Mouse (Mus musculus): ENCODE measurements around the gene Gfod2. TPM values are rescaled to one million over a fixed set of nuclear protein-coding genes. Genes with fewer than 3 reads are reported as not detected.

The Gfod2 gene
- polyA plus RNA-seq, 1 experiment from 2014 or later, result 38.0 TPM

DNA sequence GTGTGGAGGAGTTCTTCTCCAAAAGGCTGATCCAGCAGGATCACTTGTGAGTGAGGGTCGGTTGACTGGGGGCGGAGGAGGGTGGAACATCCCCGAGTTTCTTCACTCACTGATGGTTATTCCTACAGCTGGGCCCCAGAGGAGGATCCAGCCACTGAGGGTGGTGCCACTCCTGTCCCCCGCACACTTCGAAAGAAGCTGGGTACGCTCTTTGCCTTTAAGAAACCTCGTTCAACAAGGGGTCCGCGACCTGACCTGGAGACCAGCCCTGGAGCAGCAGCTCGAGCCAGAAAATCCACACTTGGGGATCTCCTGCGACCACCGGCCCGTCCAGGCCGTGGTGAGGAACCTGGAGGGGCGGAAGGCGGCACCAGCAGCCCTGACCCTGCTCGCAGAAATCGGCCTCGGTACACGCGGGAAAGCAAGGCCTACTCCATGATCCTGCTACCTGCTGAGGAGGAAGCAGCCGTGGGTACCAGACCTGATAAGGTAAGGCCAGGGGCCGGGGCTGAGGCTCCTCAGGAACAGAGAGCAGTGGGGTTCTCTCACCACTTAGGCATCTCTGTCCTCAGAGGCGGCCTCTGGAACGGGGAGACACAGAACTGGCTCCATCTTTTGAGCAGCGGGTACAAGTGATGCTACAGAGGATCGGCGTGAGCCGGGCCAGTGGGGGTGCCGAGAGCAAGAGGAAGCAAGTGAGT is 63.2 kb downstream of the Gfod2 start:
- Histone ChIP-seq H3K27ac (ENCODE audit: low read depth, low read length) (no peak overlapping the region), H3K36me3 (ENCODE audit: control insufficient read depth, insufficient read depth, low read length) (no peaks in the 10 kb centered on the region; the same call in 1 of the 2 replicates), H3K9ac (ENCODE audit: low read length) (no peak overlapping the region), H3K4me3 (ENCODE audit: low read depth, low read length) (no peak overlapping the region), H3K4me2 (ENCODE audit: low read depth, low read length, severe bottlenecking) (no peak overlapping the region; the same call in 1 of the 2 replicates), H3K4me1 (replicated peaks; ENCODE audit: control insufficient read depth, insufficient read depth, low read length) (peaks cover 3% of the 10 kb centered on the region; the same call in 1 of the 2 replicates), H3K27me3 (ENCODE audit: control insufficient read depth, insufficient read depth, low read length) (no peaks in the 10 kb centered on the region; the same call in 1 of the 2 replicates), H3K9me3 (ENCODE audit: control insufficient read depth, low read length) (peaks cover 4% of the 10 kb centered on the region; the same call in 1 of the 2 replicates)
- DNase-seq (ENCODE audit: low spot score) (peak; percentile 52), ATAC-seq (replicated peaks; ENCODE audit: low FRiP score) (no peak)
- 86% methylated on average over 30 of the region's 30 CpGs for WGBS

DNA sequence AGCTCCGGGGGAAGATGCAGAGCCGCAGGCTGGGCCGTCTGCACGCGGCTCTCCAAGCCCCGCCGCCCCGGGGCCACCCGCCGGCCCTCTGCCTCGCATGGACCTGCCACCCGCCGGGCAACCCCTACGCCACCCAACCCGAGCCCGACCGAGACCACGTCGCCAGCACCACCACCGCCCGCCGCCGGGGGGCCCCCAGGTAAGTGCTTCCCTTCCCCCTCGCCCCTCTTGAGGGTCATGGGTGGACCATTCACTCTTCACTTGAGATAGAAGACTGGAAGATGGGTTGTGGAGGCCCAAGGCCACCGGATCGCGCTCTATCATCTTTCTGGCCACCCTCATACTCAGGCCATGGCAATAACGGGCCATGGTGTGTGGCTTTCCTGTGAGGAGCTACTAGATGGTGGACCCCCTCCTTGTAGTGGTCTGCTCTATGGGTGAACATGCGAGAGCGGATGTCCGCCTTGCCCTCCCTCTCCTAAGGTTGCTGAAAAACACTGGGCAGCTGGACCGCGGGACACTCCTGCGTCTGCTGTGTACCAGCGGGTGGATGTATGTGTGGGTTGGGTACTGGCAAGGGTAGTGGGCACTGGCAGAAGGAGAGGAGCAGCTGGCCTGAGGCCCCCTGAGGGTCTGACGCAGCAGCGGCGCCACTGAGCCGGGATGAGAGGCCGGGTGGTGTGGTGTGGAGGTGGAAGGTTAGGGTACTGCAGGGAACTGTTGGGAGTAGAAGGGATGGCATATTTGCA is 64.2 kb downstream of the Gfod2 start:
- Histone ChIP-seq H3K9ac (ENCODE audit: low read length) (peak overlapping the region; percentile 58), H3K36me3 (ENCODE audit: control insufficient read depth, insufficient read depth, low read length) (no peaks in the 10 kb centered on the region; the same call in 1 of the 2 replicates), H3K27me3 (ENCODE audit: control insufficient read depth, insufficient read depth, low read length) (no peaks in the 10 kb centered on the region; the same call in 1 of the 2 replicates), H3K27ac (ENCODE audit: low read depth, low read length) (no peak overlapping the region), H3K4me2 (ENCODE audit: low read depth, low read length, severe bottlenecking) (peak overlapping the region; percentile 81), H3K4me1 (replicated peaks; ENCODE audit: control insufficient read depth, insufficient read depth, low read length) (no peaks in the 10 kb centered on the region; the same call in 1 of the 2 replicates), H3K4me3 (ENCODE audit: low read depth, low read length) (peak overlapping the region; percentile 41), H3K9me3 (ENCODE audit: control insufficient read depth, low read length) (peaks cover 4% of the 10 kb centered on the region; the same call in 1 of the 2 replicates)
- DNase-seq (ENCODE audit: low spot score) (peak; percentile 70), ATAC-seq (replicated peaks; ENCODE audit: low FRiP score) (peak; percentile 39)
- WGBS, result 6% methylated on average over 40 of the region's 40 CpGs

DNA sequence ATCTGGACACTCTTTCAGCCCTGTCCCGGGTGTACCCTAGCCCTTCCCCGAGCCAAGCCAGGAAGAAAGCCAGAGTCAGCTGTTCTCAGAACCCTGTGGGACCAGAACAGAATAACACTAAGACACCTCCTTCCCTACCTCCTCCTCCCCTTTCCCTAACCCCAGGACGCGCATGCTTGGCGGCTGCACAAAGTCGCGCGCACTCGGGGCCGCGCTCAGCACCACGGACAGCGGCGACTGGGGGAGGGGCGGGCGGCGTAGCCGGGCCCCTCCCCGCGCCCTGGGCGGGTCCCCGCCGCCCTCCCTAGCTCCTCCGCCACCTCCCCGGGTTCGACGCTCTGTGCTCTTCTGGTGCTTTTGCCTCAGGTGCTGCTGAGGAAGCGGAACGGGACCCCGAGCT is 64.8 kb downstream of the Gfod2 start:
- H3K4me1 ChIP-seq (replicated peaks; ENCODE audit: control insufficient read depth, insufficient read depth, low read length), result no peaks in the 10 kb centered on the region; the same call in 1 of the 2 replicates
- peak overlapping the region; percentile 81 for H3K4me2 ChIP-seq (ENCODE audit: low read depth, low read length, severe bottlenecking)
- peaks cover 4% of the 10 kb centered on the region; the same call in 1 of the 2 replicates for H3K9me3 ChIP-seq (ENCODE audit: control insufficient read depth, low read length)
- no peak overlapping the region for H3K27ac ChIP-seq (ENCODE audit: low read depth, low read length)
- no peaks in the 10 kb centered on the region; the same call in 1 of the 2 replicates for H3K36me3 ChIP-seq (ENCODE audit: control insufficient read depth, insufficient read depth, low read length)
- peak; percentile 49 for ATAC-seq (replicated peaks; ENCODE audit: low FRiP score)
- DNase-seq (ENCODE audit: low spot score), result peak; percentile 84
- WGBS, result 3% methylated on average over 27 of the region's 30 CpGs
- peak overlapping the region; percentile 41 for H3K4me3 ChIP-seq (ENCODE audit: low read depth, low read length)
- H3K27me3 ChIP-seq (ENCODE audit: control insufficient read depth, insufficient read depth, low read length), result no peaks in the 10 kb centered on the region; the same call in 1 of the 2 replicates
- H3K9ac ChIP-seq (ENCODE audit: low read length), result peak overlapping the region; percentile 58

DNA sequence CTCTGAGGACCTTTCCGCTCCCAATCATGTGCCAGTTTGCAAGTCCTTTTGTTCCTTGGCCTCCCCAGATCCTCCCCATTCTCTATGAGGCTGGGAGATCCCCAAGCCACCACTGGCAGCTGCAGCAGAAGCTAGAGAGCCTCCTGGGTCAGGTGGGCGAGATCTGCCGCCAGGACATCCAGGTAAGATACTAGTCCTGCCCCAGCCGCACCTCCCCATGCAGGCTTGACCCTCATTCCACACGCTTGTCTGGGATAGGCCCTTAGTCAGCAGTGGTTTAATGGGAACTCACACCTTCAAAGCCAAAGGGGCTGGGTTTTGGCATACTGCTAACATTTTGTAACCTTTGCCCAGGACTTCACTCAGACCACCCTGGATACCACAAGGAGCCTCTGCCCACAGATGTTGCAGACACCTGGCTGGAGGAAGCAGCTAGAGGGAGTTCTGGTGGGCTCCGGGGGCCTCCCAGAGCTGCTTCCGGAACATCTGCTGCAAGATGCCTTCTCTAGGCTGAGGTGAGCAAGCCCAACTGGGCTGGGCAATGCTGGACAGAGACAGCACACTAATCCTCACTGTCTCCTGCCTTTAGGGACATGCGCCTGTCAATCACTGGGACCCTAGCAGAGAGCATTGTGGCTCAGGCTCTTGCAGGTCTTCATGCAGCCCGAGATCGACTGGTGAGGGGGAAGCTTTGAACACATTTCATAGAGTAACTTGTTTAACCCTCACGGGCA is 65.8 kb downstream of the Gfod2 start:
- H3K27me3 ChIP-seq (ENCODE audit: control insufficient read depth, insufficient read depth, low read length), result no peaks in the 10 kb centered on the region; the same call in 1 of the 2 replicates
- ATAC-seq (replicated peaks; ENCODE audit: low FRiP score) (no peak), DNase-seq (ENCODE audit: low spot score) (peak; percentile 47)
- no peaks in the 10 kb centered on the region; the same call in 1 of the 2 replicates for H3K36me3 ChIP-seq (ENCODE audit: control insufficient read depth, insufficient read depth, low read length)
- H3K9me3 ChIP-seq (ENCODE audit: control insufficient read depth, low read length), result peaks cover 4% of the 10 kb centered on the region; the same call in 1 of the 2 replicates
- WGBS, result 96% methylated on average over 11 of the region's 11 CpGs
- H3K9ac ChIP-seq (ENCODE audit: low read length), result no peak overlapping the region
- no peak overlapping the region for H3K27ac ChIP-seq (ENCODE audit: low read depth, low read length)
- no peaks in the 10 kb centered on the region; the same call in 1 of the 2 replicates for H3K4me1 ChIP-seq (replicated peaks; ENCODE audit: control insufficient read depth, insufficient read depth, low read length)
- H3K4me2 ChIP-seq (ENCODE audit: low read depth, low read length, severe bottlenecking), result no peak overlapping the region
- no peak overlapping the region for H3K4me3 ChIP-seq (ENCODE audit: low read depth, low read length)

DNA sequence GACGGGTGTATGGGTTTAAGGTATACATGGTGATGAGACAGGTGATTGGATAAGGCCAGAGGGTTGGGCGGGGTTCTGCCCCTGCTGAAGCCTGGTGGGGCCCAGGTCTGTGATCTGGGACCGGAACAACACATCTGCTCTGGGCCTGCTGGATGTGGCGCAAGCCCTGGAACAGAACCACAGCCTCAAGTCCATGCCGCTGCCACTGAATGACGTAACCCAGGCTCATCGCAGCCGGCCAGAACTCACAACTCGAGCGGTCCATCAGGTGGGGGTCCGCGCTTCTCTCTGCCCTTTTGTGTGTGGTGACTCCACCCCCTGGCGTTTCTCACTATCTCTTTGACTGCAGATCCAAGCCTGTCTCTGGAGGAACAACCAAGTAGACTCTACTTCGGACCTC is 67.5 kb downstream of the Gfod2 start:
- no peak for ATAC-seq (replicated peaks; ENCODE audit: low FRiP score)
- Histone ChIP-seq H3K4me1 (replicated peaks; ENCODE audit: control insufficient read depth, insufficient read depth, low read length) (no peaks in the 10 kb centered on the region; the same call in 1 of the 2 replicates), H3K36me3 (ENCODE audit: control insufficient read depth, insufficient read depth, low read length) (no peaks in the 10 kb centered on the region), H3K27ac (ENCODE audit: low read depth, low read length) (no peak overlapping the region), H3K9ac (ENCODE audit: low read length) (no peak overlapping the region), H3K27me3 (ENCODE audit: control insufficient read depth, insufficient read depth, low read length) (no peaks in the 10 kb centered on the region; the same call in 1 of the 2 replicates), H3K4me2 (ENCODE audit: low read depth, low read length, severe bottlenecking) (no peak overlapping the region), H3K4me3 (ENCODE audit: low read depth, low read length) (no peak overlapping the region), H3K9me3 (ENCODE audit: control insufficient read depth, low read length) (peaks cover 4% of the 10 kb centered on the region; the same call in 1 of the 2 replicates)
- DNase-seq (ENCODE audit: low spot score), result peak; percentile 36
- WGBS, result 88% methylated on average over 14 of the region's 14 CpGs

DNA sequence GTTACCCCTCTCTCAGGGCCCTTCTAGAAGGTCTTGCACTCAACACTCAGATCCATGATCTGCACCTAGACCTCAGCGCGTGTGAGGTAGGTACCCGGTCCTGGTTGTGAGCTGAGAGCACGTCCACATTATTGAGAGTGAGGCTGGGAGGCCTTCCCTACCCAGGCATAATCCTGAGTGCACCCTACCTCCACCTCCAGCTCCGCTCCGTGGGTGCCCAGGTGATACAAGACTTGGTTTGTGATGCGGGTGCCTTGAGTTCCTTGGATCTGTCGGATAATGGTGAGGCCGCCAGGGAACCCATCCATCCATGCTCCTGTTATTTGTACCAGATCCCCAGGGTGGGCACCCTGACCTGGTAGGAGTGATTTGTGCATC is 68.5 kb downstream of the Gfod2 start:
- no peaks in the 10 kb centered on the region for H3K36me3 ChIP-seq (ENCODE audit: control insufficient read depth, insufficient read depth, low read length)
- H3K4me1 ChIP-seq (replicated peaks; ENCODE audit: control insufficient read depth, insufficient read depth, low read length), result no peaks in the 10 kb centered on the region; the same call in 1 of the 2 replicates
- no peak overlapping the region for H3K4me2 ChIP-seq (ENCODE audit: low read depth, low read length, severe bottlenecking)
- WGBS, result 85% methylated on average over 9 of the region's 9 CpGs
- H3K9me3 ChIP-seq (ENCODE audit: control insufficient read depth, low read length), result peaks cover 4% of the 10 kb centered on the region; the same call in 1 of the 2 replicates
- no peak overlapping the region for H3K4me3 ChIP-seq (ENCODE audit: low read depth, low read length)
- DNase-seq (ENCODE audit: low spot score) (peak; percentile 49), ATAC-seq (replicated peaks; ENCODE audit: low FRiP score) (no peak)
- H3K27me3 ChIP-seq (ENCODE audit: control insufficient read depth, insufficient read depth, low read length), result no peaks in the 10 kb centered on the region; the same call in 1 of the 2 replicates
- H3K9ac ChIP-seq (ENCODE audit: low read length), result no peak overlapping the region
- no peak overlapping the region for H3K27ac ChIP-seq (ENCODE audit: low read depth, low read length)

DNA sequence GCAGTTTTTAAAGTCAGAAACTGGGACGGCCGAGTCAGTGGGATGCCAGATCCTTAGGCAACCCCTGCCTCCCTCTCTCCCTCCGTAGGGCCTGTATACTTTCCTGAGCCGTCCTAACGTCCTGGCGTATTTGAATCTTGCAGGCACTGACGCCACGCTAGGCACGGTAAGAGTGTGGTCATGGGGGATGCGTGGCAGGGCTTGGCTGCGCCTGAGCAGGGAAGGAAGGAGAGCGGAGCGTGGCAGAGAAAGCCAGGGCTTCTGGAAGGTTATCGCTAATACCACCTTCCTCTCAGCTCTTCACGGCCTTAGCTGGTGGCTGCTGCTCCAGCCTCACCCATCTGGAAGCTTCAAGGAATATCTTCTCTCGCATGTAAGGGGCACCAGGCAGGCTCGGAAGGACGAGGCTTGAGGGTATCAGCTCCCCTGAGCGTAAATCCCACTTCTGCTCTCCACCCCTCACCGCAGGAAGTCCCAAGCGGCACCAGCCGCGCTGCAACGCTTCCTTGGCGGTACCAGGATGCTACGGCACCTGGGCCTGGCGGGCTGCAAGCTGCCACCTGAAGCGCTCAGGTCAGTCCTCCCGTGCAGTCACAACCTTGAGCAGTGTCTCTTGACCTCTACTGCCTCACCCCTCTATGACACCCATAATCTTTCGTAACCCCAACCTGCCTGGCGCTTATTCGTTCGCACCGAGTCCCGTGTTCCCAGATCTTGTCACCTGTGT is 69.0 kb downstream of the Gfod2 start:
- H3K9me3 ChIP-seq (ENCODE audit: control insufficient read depth, low read length), result peaks cover 4% of the 10 kb centered on the region; the same call in 1 of the 2 replicates
- WGBS, result 63% methylated on average over 35 of the region's 35 CpGs
- H3K27me3 ChIP-seq (ENCODE audit: control insufficient read depth, insufficient read depth, low read length), result no peaks in the 10 kb centered on the region; the same call in 1 of the 2 replicates
- H3K36me3 ChIP-seq (ENCODE audit: control insufficient read depth, insufficient read depth, low read length), result no peaks in the 10 kb centered on the region; the same call in 1 of the 2 replicates
- DNase-seq (ENCODE audit: low spot score) (peak; percentile 47), ATAC-seq (replicated peaks; ENCODE audit: low FRiP score) (no peak)
- no peak overlapping the region for H3K4me2 ChIP-seq (ENCODE audit: low read depth, low read length, severe bottlenecking)
- H3K9ac ChIP-seq (ENCODE audit: low read length), result no peak overlapping the region
- no peak overlapping the region for H3K4me3 ChIP-seq (ENCODE audit: low read depth, low read length)
- H3K4me1 ChIP-seq (replicated peaks; ENCODE audit: control insufficient read depth, insufficient read depth, low read length), result no peaks in the 10 kb centered on the region; the same call in 1 of the 2 replicates
- no peak overlapping the region for H3K27ac ChIP-seq (ENCODE audit: low read depth, low read length)
